Mouse (Mus musculus): Measurements from ENCODE around the gene Mpzl1. TPM values are rescaled to one million over a fixed set of nuclear protein-coding genes. Genes with fewer than 3 reads are reported as not detected.

Mpzl1 gene
- polyA plus RNA-seq, 1 experiment from 2014 or later: 173 TPM

DNA sequence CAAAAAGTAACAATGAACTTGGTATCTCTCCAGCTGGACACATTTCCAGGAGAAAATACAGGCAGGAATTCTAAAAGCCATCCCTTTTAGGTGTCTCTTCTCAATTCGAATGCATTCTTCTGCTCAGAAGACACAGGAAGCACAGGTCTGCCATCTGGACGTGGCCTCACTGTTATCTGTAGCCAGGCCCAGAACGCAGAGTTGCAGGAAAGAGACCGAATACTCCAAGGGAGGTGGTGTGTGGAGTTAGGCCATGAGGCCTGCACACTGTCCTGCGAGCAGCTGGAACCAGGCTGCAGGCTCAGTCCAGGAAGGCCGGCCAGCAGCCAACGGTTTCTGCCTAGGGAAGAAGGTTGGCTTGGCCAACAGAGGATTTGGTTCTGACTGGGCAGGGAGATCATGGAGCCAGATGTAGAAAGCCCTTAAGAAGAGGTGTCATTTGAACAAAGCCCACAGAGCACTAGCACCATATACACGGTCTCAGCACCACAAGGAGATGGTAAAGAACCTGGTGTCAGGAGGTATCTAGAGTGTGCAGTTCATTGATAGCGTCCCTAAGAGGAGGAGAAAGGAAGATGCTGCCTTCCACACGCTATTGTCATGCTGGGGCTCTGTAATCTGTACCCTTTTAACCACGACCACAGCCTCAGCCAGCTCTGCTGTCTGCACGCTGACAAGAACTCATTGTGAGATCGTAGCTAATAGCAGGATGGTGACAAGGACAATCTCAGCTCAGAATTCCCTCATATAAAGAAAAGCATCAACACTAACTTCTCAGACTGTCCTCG is 41.8 kb downstream of the Mpzl1 start:
- Histone ChIP-seq H3K4me1 (replicated peaks) (peaks cover 17% of the 10 kb centered on the region), H3K4me3 (replicated peaks) (no peak overlapping the region), H3K27ac (no peak overlapping the region), H3K36me3 (peaks cover 72% of the 10 kb centered on the region), H3K9me3 (no peaks in the 10 kb centered on the region), H3K27me3 (no peaks in the 10 kb centered on the region), H3K4me2 (no peak overlapping the region), H3K9ac (replicated peaks) (no peak overlapping the region)
- 87% methylated on average over 14 of the region's 14 CpGs for WGBS
- ATAC-seq (ENCODE audit: insufficient number of reproducible peaks, insufficient read depth, low FRiP score, low TSS enrichment, low read depth): no peak

DNA sequence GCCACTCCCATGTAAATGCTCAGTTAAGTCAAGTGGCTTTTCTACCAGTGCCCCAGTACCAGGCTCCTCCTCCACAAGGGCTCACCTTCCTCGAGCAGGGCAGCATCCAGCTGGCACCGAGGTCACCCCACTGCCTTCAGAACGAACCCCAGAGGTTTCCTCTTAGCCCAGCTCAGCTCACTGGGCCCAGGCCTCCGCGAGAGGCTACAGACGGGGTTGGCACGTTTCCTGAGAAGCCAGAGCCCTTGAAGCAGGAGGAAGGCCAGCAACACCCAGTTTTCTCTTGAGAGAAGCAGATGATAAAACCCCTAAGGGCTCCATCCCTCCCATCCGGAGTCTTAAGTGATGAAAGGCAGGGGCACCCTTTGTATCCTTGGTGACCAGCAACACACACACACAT is 43.6 kb downstream of the Mpzl1 start:
- Histone ChIP-seq H3K4me3 (replicated peaks) (no peak overlapping the region), H3K4me2 (no peak overlapping the region), H3K4me1 (replicated peaks) (peaks cover 17% of the 10 kb centered on the region), H3K27me3 (no peaks in the 10 kb centered on the region), H3K36me3 (peaks cover 54% of the 10 kb centered on the region), H3K9me3 (no peaks in the 10 kb centered on the region), H3K9ac (replicated peaks) (no peak overlapping the region), H3K27ac (no peak overlapping the region)
- ATAC-seq (ENCODE audit: insufficient number of reproducible peaks, insufficient read depth, low FRiP score, low TSS enrichment, low read depth): no peak
- 86% methylated on average over 8 of the region's 8 CpGs for WGBS

DNA sequence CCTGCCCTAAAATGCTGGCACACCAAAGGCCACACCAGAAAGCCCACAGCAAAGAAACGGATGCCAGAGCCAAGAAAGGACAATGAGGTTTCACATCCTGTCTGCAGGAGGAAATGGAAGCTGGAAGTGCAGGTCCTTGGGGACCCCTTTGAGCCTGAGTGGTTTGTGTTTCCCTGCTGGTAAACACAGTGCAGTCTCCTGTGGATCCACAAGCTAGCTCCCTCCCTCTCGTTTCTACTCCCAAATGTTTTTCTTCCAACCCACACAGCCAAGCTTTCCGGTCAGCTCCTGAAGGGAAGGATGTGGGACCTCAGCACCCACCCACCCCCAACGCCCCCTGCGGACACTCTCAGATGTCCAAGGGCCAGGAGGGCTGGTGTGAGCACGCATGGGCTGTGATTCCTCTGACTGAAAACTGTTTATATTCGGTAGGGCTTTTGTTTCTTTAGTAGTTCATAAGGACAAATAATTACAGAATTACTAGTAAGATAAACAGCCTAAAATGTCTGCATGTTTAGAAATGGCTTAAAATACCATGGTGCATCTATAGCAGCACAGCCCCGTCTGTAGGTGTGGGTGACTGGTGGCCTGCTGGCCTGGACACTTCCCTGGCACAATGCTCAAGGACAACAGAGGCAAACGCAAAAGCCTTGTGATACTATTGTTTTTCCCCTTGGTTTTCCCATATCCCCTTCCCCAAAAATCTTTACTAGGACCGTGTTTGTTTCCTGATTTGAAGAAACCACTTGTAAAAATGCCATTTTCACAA is 44.9 kb downstream of the Mpzl1 start:
- no peaks in the 10 kb centered on the region for H3K9me3 ChIP-seq
- peaks cover 42% of the 10 kb centered on the region for H3K36me3 ChIP-seq
- H3K4me1 ChIP-seq (replicated peaks): peaks cover 20% of the 10 kb centered on the region
- H3K27ac ChIP-seq: peak overlapping the region; percentile 74; the same call in 1 of the 2 replicates
- H3K4me2 ChIP-seq: no peak overlapping the region
- no peak overlapping the region for H3K9ac ChIP-seq (replicated peaks)
- WGBS: 47% methylated on average over 10 of the region's 10 CpGs
- ATAC-seq (ENCODE audit: insufficient number of reproducible peaks, insufficient read depth, low FRiP score, low TSS enrichment, low read depth): no peak
- no peak overlapping the region for H3K4me3 ChIP-seq (replicated peaks)
- no peaks in the 10 kb centered on the region for H3K27me3 ChIP-seq

DNA sequence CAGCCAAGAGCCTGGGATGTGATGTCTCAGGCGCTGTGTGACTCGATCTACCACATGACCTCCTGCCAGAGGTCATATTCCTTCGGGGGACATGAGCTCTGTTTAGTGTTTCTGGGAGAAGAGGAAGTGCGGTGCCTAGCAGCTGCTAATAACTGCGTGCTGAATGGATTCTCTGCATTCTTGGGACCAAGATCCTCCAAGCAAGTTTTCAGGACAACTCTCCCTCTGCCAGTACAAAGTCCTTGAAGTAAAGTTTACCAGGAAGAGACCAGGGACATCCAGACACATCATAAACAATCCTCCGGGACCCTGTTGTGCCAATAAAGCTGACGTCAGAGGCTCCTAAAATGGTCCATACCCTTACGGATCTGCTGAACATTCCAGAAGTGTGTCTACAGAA is 46.5 kb downstream of the Mpzl1 start:
- no peak overlapping the region for H3K4me3 ChIP-seq (replicated peaks)
- H3K27me3 ChIP-seq: no peaks in the 10 kb centered on the region
- H3K9ac ChIP-seq (replicated peaks): no peak overlapping the region
- H3K4me1 ChIP-seq (replicated peaks): peaks cover 20% of the 10 kb centered on the region
- 27% methylated on average over 8 of the region's 8 CpGs for WGBS
- H3K36me3 ChIP-seq: peaks cover 27% of the 10 kb centered on the region
- H3K27ac ChIP-seq: 0 out of 2 replicates have a peak overlapping the region, but pooled peaks have one; percentile 7
- ATAC-seq (ENCODE audit: insufficient number of reproducible peaks, insufficient read depth, low FRiP score, low TSS enrichment, low read depth): no peak
- no peaks in the 10 kb centered on the region for H3K9me3 ChIP-seq
- no peak overlapping the region for H3K4me2 ChIP-seq

DNA sequence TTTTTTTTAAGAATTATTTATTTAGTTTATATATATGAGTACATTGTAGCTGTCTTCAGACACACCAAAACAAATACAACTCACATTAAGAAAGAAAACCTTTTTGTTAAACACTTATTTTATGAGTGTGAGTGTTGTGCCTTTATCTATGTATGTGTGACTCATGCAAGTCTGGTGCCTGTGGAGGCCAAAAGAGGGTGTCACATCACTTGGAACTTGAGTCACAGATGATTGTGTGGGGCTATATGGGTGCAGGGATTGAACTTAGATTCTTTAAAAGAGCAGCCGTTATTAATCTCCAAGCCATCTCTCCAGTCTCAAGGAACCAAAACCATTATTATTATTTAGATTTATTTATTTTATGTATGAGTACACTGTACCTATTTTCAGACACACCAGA is 48.0 kb downstream of the Mpzl1 start:
- Histone ChIP-seq H3K9me3 (no peaks in the 10 kb centered on the region), H3K36me3 (peaks cover 12% of the 10 kb centered on the region), H3K9ac (replicated peaks) (no peak overlapping the region), H3K27me3 (no peaks in the 10 kb centered on the region), H3K4me2 (no peak overlapping the region), H3K27ac (no peak overlapping the region), H3K4me1 (replicated peaks) (peaks cover 20% of the 10 kb centered on the region), H3K4me3 (replicated peaks) (no peak overlapping the region)
- ATAC-seq (ENCODE audit: insufficient number of reproducible peaks, insufficient read depth, low FRiP score, low TSS enrichment, low read depth): no peak
- 75% methylated on average over 1 of the region's 1 CpGs for WGBS

DNA sequence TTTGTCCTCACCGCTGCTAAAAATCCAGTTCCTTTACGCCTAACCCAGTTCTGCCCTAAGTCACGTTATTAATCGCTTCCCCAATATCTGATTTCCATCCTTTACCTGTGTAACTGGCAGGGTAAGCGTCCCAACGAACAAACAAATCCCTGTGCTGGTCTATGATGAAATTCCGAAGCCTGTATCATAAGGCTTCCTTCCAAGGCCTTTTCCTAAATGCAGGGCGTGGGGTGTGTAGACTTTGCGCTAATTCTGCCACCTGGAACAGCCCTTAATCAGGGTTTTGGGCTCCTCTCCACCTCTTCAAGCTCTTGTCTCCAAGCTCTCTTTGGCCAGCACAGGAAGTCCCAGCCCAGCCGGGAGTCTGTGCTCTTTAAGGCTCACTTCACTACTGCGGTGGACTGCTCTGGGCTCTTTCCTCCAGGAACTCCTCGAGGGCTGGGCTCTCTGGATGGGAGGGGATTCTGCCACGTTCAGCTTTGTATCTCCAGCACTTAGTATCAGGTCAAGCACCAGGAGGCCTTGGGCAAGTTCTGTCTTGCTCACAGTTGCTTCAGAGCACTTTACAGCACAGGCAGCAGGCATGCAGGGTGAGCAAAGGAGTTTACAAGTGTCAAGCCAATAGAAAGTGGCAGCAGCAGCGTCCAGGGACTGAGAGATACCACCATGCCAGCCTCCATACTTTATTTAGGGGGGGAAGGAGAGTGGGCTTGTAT is 48.8 kb downstream of the Mpzl1 start:
- no peak overlapping the region for H3K9ac ChIP-seq (replicated peaks)
- H3K4me1 ChIP-seq (replicated peaks): peaks cover 20% of the 10 kb centered on the region
- H3K36me3 ChIP-seq: peaks cover 4% of the 10 kb centered on the region
- H3K27me3 ChIP-seq: no peaks in the 10 kb centered on the region
- H3K9me3 ChIP-seq: no peaks in the 10 kb centered on the region
- WGBS: 62% methylated on average over 14 of the region's 14 CpGs
- ATAC-seq (ENCODE audit: insufficient number of reproducible peaks, insufficient read depth, low FRiP score, low TSS enrichment, low read depth): no peak
- no peak overlapping the region for H3K4me2 ChIP-seq
- no peak overlapping the region for H3K27ac ChIP-seq
- H3K4me3 ChIP-seq (replicated peaks): no peak overlapping the region

DNA sequence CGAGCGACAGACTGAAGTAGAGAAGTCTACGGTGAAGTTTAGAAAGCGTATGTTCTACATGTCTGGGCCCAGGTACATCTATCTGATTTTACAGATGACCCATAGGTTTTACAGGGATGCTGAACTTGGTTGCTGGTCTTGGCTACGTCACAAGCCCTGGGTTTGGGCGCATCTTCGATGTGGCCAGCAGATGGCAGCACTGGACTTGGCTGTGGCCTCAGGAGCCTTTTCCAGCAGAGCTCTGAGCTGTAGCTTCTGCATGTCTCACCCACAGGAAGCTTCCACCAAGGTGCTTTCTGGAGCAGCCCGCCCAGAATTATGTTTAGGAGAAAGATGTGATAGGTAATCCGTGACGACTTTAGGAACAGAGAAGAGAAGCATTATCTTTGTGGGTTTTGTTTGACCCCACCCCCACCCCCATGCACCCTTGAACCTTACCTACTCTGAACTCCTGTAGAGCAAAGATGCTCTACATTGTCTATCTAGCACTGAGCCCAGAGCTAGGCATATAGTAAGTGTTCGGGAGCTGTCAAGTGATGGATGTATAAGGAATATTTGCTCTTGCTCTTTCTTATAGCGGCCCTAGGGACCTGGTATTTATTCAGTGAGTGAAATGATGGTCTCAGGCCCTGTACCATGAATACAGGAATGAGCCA is 50.7 kb downstream of the Mpzl1 start:
- H3K9me3 ChIP-seq: no peaks in the 10 kb centered on the region
- 35% methylated on average over 12 of the region's 12 CpGs for WGBS
- ATAC-seq (ENCODE audit: insufficient number of reproducible peaks, insufficient read depth, low FRiP score, low TSS enrichment, low read depth): peak; percentile 55
- no peak overlapping the region for H3K4me2 ChIP-seq
- no peak overlapping the region for H3K9ac ChIP-seq (replicated peaks)
- H3K4me1 ChIP-seq (replicated peaks): peaks cover 13% of the 10 kb centered on the region
- no peaks in the 10 kb centered on the region for H3K27me3 ChIP-seq
- no peak overlapping the region for H3K27ac ChIP-seq
- no peak overlapping the region for H3K4me3 ChIP-seq (replicated peaks)
- no peaks in the 10 kb centered on the region for H3K36me3 ChIP-seq

DNA sequence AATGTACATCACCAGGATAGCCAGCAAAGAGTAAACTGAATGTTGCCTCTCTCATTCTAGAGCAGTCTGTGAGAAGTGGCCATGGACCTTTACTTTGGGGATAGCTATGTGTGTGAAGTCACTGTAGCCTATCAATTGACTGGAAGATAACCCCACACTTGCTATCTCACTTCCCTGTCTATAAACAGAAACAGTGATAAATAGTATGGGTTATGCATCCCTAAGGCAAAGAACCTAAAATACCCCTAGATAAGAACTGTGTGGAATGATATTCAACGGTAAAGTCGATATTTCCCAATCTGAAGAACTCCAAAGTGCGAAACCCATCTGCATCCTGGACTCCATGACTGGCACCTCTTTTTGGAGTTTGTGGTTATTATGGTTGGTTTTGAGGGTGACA is 53.1 kb downstream of the Mpzl1 start:
- H3K36me3 ChIP-seq: no peaks in the 10 kb centered on the region
- no peaks in the 10 kb centered on the region for H3K27me3 ChIP-seq
- 93% methylated on average over 3 of the region's 3 CpGs for WGBS
- H3K27ac ChIP-seq: no peak overlapping the region
- H3K9ac ChIP-seq (replicated peaks): no peak overlapping the region
- H3K4me1 ChIP-seq (replicated peaks): 0 out of 2 replicates have a peak, but pooled peaks cover 3% of the 10 kb centered on the region
- no peak overlapping the region for H3K4me3 ChIP-seq (replicated peaks)
- no peak overlapping the region for H3K4me2 ChIP-seq
- no peaks in the 10 kb centered on the region for H3K9me3 ChIP-seq
- ATAC-seq (ENCODE audit: insufficient number of reproducible peaks, insufficient read depth, low FRiP score, low TSS enrichment, low read depth): no peak

DNA sequence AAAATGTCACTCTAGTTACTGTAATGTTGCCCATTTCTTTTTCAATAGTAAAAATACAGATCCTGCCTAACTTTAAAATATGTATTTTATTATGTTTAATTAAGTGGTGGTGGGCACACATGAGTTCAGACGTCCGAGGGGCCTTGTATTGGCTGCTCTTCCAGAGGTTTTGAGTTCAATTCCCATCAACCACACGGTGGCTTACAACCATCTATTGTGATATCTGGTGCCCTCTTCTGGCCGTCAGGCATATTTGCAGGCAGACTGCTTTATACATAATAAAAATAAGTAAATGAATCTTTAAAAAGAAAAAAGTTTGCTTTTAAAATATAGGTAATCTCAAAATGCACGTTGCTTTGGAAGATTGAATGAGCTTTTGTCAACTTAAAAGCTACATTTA is 55.0 kb downstream of the Mpzl1 start:
- Histone ChIP-seq H3K36me3 (no peaks in the 10 kb centered on the region), H3K4me1 (replicated peaks) (no peaks in the 10 kb centered on the region), H3K9ac (replicated peaks) (no peak overlapping the region), H3K4me3 (replicated peaks) (no peak overlapping the region), H3K27me3 (no peaks in the 10 kb centered on the region), H3K4me2 (no peak overlapping the region), H3K9me3 (no peaks in the 10 kb centered on the region), H3K27ac (no peak overlapping the region)
- no peak for ATAC-seq (ENCODE audit: insufficient number of reproducible peaks, insufficient read depth, low FRiP score, low TSS enrichment, low read depth)
- WGBS: 51% methylated on average over 5 of the region's 5 CpGs

DNA sequence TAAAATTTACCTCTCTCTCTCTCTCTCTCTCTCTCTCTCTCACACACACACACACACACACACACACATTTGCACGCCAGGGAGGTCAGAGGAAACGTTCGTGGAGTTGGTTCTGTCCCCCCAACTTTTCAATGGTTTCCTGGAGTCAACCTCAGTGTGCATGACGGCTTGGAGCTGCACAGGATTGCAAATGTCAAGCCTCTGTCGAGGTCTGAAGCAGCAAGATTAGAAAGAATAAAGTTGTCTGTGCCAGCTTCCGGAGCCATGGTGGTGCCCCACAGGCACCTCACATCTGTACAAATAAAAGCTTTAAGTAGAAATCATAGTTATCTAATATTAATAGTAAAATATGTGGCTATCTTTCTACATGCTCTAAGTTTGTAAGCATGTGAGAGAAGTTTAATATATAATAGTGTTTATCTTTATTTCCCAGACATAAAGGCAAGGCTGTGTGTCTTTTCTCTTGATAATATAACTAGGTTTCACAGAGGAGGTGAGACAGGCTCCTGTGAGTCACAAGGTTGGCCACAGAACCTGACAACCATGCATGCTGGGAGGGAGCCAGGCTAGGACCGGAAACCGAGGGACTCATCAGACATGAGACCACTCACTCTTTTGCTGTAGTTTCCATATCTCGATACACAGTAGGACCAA is 57.8 kb downstream of the Mpzl1 start:
- 80% methylated on average over 9 of the region's 9 CpGs for WGBS
- ATAC-seq (ENCODE audit: insufficient number of reproducible peaks, insufficient read depth, low FRiP score, low TSS enrichment, low read depth): no peak
- no peaks in the 10 kb centered on the region for H3K4me1 ChIP-seq (replicated peaks)

More for the DNA sequence above, 57.8 kb downstream of the Mpzl1 start:
- Histone ChIP-seq H3K4me3 (replicated peaks) (no peak overlapping the region), H3K4me2 (no peak overlapping the region), H3K9me3 (no peaks in the 10 kb centered on the region), H3K27ac (no peak overlapping the region), H3K9ac (replicated peaks) (no peak overlapping the region), H3K36me3 (no peaks in the 10 kb centered on the region), H3K27me3 (no peaks in the 10 kb centered on the region)
